Mouse (Mus musculus) spleen, adult 2 months (tissue): ENCODE data around the gene Serpinb6a.

ENCODE experiments used
- CTCF ChIP-seq: fragments of 200-500 bp; IDR thresholded peaks from 2 replicates; pipeline ENCODE4 v1.5.1; 2011; ENCODE audit warnings: mild to moderate bottlenecking, inconsistent platforms; ENCODE audit not compliant: insufficient read depth, insufficient read length, insufficient replicate concordance; ENCODE audit errors: extremely low read depth
- POLR2A ChIP-seq: fragments of 200-500 bp; IDR thresholded peaks from 2 replicates; pipeline ENCODE4 v1.6.1; 2011; ENCODE audit warnings: low read depth, low read length, inconsistent platforms

DNA sequence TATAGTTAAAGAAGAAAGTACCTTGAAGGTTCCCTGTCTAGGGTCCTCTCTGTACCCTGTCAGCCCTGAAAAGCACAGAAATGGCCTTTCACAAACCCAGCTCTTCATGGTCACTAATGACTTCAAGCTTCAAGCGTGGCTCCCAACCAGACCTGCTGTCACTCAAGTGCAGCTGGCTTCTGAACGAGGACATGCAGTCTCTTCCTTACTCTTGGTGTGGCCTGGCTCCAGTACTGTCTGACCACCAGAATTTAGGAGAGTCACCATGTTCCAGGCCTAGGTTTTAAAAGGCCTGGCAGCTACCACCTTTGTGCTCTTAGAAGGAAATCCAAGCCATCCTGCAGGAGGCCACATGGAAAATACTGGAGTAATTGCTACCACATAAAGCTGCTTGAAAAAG is 72.3 kb downstream of the Serpinb6a start:
- TF ChIP-seq CTCF (no peak), POLR2A (no peak)
